Mouse (Mus musculus): ENCODE data around the gene Tdo2. TPM values are rescaled to one million over a fixed set of nuclear protein-coding genes. Genes with fewer than 3 reads are reported as not detected.
A peak's percentile ranks its signal among the peaks of the same experiment; 100 is the strongest.

Gene Tdo2
- total RNA-seq (2021): 1 to 10 TPM; 1.3 to 1.7 TPM

GRCm38 (mm10) chr3:81976102-81976501 lies at the start of gene Tdo2:
Gene Tdo2, minus strand, starts transcription at chr3:81976202.
- DNase-seq: no peak
- intact Hi-C loops (cut with DNase I): no loop called here

GRCm38 (mm10) chr3:82023065-82023464 lies 47.1 kb upstream of the Tdo2 start:
- no peak for DNase-seq
- intact Hi-C loops (cut with DNase I): no loop called here

GRCm38 (mm10) chr3:82022421-82022920 lies 46.5 kb upstream of the Tdo2 start:
- intact Hi-C loops (cut with DNase I): no loop called here
- no peak for DNase-seq

GRCm38 (mm10) chr3:82014148-82014703 lies 38.2 kb upstream of the Tdo2 start:
- DNase-seq: no peak
- intact Hi-C loops (cut with DNase I): no loop called here

- no peak for DNase-seq
- intact Hi-C loops (cut with DNase I): no loop called here
Measured at GRCm38 (mm10) chr3:82007002-82007401, 31.0 kb upstream of the Tdo2 start.

- intact Hi-C loops (cut with DNase I): no loop called here
- DNase-seq: peak; percentile 14
Measured at GRCm38 (mm10) chr3:81995988-81996387, 20.0 kb upstream of the Tdo2 start.

GRCm38 (mm10) chr3:81995371-81995770 lies 19.4 kb upstream of the Tdo2 start:
- no peak for DNase-seq
- intact Hi-C loops (cut with DNase I): no loop called here

- no peak for DNase-seq
Measured at GRCm38 (mm10) chr3:81990531-81990930, 14.5 kb upstream of the Tdo2 start.

GRCm38 (mm10) chr3:81989692-81990141 lies 13.7 kb upstream of the Tdo2 start:
- intact Hi-C loops (cut with DNase I): no loop called here
- no peak for DNase-seq

More at GRCm38 (mm10) chr3:81990531-81990930, 14.5 kb upstream of the Tdo2 start:
- intact Hi-C loops (cut with DNase I): no loop called here

- DNase-seq: no peak
Measured at GRCm38 (mm10) chr3:81987628-81988027, 11.6 kb upstream of the Tdo2 start.

GRCm38 (mm10) chr3:81986103-81986502 lies 10.1 kb upstream of the Tdo2 start:
- intact Hi-C loops (cut with DNase I): no loop called here
- no peak for DNase-seq

More at GRCm38 (mm10) chr3:81987628-81988027, 11.6 kb upstream of the Tdo2 start:
- intact Hi-C loops (cut with DNase I): no loop called here

GRCm38 (mm10) chr3:81985100-81985499 lies 9.1 kb upstream of the Tdo2 start:
- no peak for DNase-seq

GRCm38 (mm10) chr3:81983120-81983895 lies 7.3 kb upstream of the Tdo2 start:
- no peak for DNase-seq
- intact Hi-C loops (cut with DNase I): no loop called here

More at GRCm38 (mm10) chr3:81985100-81985499, 9.1 kb upstream of the Tdo2 start:
- intact Hi-C loops (cut with DNase I): no loop called here

- intact Hi-C loops (cut with DNase I): no loop called here
- DNase-seq: no peak
Measured at GRCm38 (mm10) chr3:81981990-81982389, 6.0 kb upstream of the Tdo2 start, which contains the start of gene Asic5. Gene Asic5, plus strand, starts transcription at chr3:81982290.

- no peak for DNase-seq
- intact Hi-C loops (cut with DNase I): no loop called here
Measured at GRCm38 (mm10) chr3:81981576-81981975, 5.6 kb upstream of the Tdo2 start.

GRCm38 (mm10) chr3:81975607-81976006 lies 395 bp downstream of the Tdo2 start:
- no peak for DNase-seq

GRCm38 (mm10) chr3:81964596-81964995 lies 11.4 kb downstream of the Tdo2 start:
- no peak for DNase-seq
- intact Hi-C loops (cut with DNase I): no loop called here

More at GRCm38 (mm10) chr3:81975607-81976006, 395 bp downstream of the Tdo2 start:
- intact Hi-C loops (cut with DNase I): no loop called here

- DNase-seq: no peak
- intact Hi-C loops (cut with DNase I): no loop called here
Measured at GRCm38 (mm10) chr3:81963768-81964167, 12.2 kb downstream of the Tdo2 start.

GRCm38 (mm10) chr3:81961336-81961735 lies 14.7 kb downstream of the Tdo2 start:
- intact Hi-C loops (cut with DNase I): no loop called here

GRCm38 (mm10) chr3:81957484-81957883 lies 18.5 kb downstream of the Tdo2 start:
- intact Hi-C loops (cut with DNase I): no loop called here
- no peak for DNase-seq

More at GRCm38 (mm10) chr3:81961336-81961735, 14.7 kb downstream of the Tdo2 start:
- no peak for DNase-seq

GRCm38 (mm10) chr3:81951785-81952184 lies 24.2 kb downstream of the Tdo2 start:
- intact Hi-C loops (cut with DNase I): no loop called here
- DNase-seq: no peak

GRCm38 (mm10) chr3:81949048-81949447 lies 27.0 kb downstream of the Tdo2 start:
- intact Hi-C loops (cut with DNase I): no loop called here
- DNase-seq: no peak

All from left cerebral cortex, postnatal 4 days (tissue).